In genomic region chr7:67310151-67310550, GRCm38 (mm10) we compare ENCODE assay signal across 16 mouse cellular contexts.
"Had no signal": no experiment of that assay in that cellular context is flagged by ENCODE, and none has a peak within 500 bp of the region (broad histone marks: within the 10 kb centered on the region; RNA-seq: fewer than 3 reads in every experiment).

No protein-coding gene starts in this region.

- DNase-seq: liver; lung, embryonic 14.5 days; lung, postnatal 14 days; lung, postnatal 36 days; right cerebral cortex, postnatal 14 days; thymus, adult 18-20 months; thymus, postnatal 25 days; thymus, postnatal 4 days had no signal

- H3K4me3 ChIP-seq: megakaryocyte, embryonic 14.5 days; midbrain, embryonic 13.5 days; midbrain, embryonic 15.5 days; neural tube, embryonic 13.5 days had no signal

- ATAC-seq: midbrain, embryonic 13.5 days; midbrain, embryonic 15.5 days had no signal

- H3K4me1 ChIP-seq: midbrain, embryonic 13.5 days; midbrain, embryonic 15.5 days; neural tube, embryonic 13.5 days had no signal

- H3K27ac ChIP-seq: liver, embryonic 14.5 days; macrophage; midbrain, embryonic 13.5 days; midbrain, embryonic 15.5 days; neural tube, embryonic 13.5 days had no signal

- H3K4me2 ChIP-seq: liver, embryonic 11.5 days; lung, embryonic 14.5 days; midbrain, embryonic 11.5 days; midbrain, embryonic 13.5 days; midbrain, embryonic 15.5 days; neural tube, embryonic 13.5 days had no signal

- H3K36me3 ChIP-seq: midbrain, embryonic 15.5 days; neural tube, embryonic 13.5 days had no signal

- H3K9ac ChIP-seq: liver, embryonic 14.5 days; lung, embryonic 14.5 days; midbrain, embryonic 13.5 days; midbrain, embryonic 15.5 days; neural tube, embryonic 13.5 days had no signal

- H3K27me3 ChIP-seq: megakaryocyte, embryonic 14.5 days; midbrain, embryonic 13.5 days; midbrain, embryonic 15.5 days; neural tube, embryonic 13.5 days had no signal

- H3K9me3 ChIP-seq: megakaryocyte, embryonic 14.5 days; midbrain, embryonic 13.5 days; midbrain, embryonic 15.5 days; neural tube, embryonic 13.5 days had no signal
